Mouse (Mus musculus) splenic B cell, adult 2 months (primary cell): ENCODE data around the gene Lysmd4.

Experiments used
- DNase-seq: peaks from one replicate; pipeline ENCODE4 v3.0.0-alpha.2; 2011; ENCODE audit warnings: low read depth, low spot score
- H3K27me3 ChIP-seq: 2 replicates; pipeline ENCODE4 v1.6.1; 2012; ENCODE audit warnings: mild to moderate bottlenecking, low read length, moderate library complexity, mixed read lengths; ENCODE audit not compliant: control insufficient read depth, poor library complexity, insufficient read depth, severe bottlenecking
- H3K36me3 ChIP-seq: 2 replicates; pipeline ENCODE4 v1.6.1; 2012; ENCODE audit warnings: mild to moderate bottlenecking, low read length, moderate library complexity, mixed read lengths; ENCODE audit not compliant: control insufficient read depth, poor library complexity, insufficient read depth, severe bottlenecking

Gene Lysmd4

DNA sequence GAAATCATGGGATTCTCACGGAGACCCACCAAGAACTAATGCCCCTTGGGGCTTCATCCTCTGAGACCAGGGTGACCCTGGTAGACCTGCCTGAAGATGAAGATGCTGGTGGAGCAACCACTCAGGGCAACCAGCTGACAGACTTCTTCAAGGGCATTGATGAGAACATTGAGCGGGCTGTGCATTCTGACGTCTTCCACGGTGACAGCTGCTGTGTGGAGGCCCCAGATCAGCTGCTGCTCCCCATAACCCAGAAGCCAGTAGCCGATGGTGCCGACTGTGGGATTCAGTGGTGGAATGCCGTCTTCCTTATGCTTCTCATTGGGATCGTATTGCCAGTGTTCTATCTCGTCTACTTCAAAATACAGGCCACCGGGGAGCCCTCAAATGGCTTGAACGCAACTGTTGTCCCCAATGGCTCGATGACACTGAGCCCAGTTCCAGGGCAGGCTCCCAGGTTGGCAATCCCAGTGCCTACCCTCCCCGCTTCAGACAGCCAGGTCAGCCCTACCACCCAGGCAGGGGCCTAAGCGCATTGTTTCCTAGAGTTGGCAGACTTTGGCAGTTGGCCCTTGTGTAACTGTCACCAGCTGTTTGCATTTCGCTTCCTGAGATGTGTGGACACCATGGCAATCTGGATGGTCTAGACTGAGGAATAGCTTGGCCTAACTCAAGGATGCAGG lies 3.7 kb downstream of the Lysmd4 start:
- Histone ChIP-seq H3K27me3 (no peaks in the 10 kb centered on the region), H3K36me3 (peaks cover 5% of the 10 kb centered on the region; the same call in 1 of the 2 replicates)
- DNase-seq = no peak

DNA sequence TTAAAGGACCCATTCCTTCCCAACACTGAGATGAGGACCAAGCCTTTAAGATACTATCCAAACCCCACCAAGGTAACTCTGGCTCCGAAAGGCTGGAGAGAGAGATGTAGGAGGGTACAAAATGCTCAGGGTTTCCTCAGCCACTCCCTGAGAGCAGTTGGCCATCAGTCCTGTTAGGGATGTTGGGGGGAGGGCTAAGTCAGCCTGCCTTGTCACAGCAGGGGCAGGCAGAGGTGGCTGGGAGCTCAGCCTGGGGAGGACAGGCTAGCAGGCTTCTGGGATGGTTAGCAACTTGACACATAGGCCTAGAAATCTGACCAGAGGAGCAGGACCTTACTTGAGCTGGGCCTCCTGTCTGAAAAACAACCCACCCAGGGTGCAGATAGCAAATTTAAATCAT lies 5.2 kb downstream of the Lysmd4 start:
- no peak for DNase-seq
- Histone ChIP-seq H3K36me3 (peaks cover 6% of the 10 kb centered on the region), H3K27me3 (no peaks in the 10 kb centered on the region)

DNA sequence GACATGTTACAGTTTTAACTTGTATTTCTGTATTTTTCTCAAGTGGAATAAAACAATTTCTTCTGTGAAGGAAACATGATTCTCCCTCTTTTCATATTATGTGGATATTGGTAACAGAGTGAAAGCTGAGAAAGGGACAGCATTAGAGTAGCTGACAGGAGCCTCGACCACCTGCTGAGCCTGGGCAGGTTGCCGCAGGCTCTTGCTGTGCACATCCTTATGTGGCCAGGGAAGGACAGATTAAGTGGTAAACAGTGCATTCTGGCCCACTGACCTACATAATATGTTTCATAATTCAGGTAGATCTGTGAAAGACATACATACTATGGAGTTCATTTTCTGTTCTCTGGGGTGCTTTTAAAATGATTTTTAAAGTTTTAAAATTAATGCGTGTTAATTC lies 6.0 kb downstream of the Lysmd4 start:
- Histone ChIP-seq H3K27me3 (no peaks in the 10 kb centered on the region), H3K36me3 (peaks cover 7% of the 10 kb centered on the region)
- no peak for DNase-seq

DNA sequence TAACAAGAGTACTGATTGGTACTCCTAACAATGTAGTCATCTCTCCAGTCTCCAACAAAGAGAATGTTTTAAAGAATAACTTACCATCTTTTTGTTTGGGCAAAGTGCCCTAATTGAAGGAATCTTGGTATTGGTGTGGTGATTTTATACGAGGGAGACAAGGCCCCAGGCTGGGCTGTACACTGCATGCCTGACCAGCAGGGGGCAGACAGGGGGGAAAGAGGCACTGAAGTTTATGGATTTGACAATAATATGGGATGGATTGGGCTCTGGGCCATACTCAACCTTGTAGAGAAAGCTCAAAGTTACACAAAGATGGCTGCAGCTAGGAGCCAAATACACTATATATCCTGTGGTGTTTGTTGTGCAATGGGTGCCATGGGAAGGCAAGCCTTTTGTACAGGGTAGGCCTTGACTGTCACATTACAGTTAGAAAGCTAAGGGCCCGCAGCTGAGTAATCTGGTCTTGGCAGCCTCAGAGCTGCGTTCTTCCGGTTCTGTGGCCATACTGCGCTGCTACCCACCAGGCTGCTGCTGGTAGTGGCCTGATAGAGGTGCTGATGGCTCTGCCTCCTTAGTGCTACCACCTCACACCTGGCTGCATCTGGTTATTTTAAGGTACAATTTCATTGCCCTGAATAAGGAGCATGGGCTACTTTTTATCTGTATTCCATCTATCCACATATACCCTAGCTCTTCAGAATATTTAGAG lies 6.7 kb downstream of the Lysmd4 start:
- DNase-seq = peak; percentile 52

DNA sequence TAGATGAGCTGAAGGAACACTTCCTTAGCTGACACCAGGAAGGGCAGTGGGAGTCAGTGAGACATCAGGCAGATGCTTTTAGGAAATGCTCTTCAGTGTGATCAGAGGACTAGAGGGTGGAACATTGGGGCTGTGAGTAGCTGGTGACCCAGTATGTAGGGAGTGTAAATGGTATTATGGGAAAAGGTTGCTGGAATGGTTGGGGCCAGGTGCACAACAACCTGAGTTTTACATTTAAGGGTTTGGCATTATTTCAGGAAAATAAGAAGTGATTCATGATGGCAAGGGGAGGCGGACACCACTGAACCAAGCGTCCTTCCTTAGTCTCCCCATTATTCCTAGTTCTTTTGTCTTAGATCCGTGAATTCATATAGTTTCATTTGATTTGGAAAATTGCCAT lies 7.4 kb downstream of the Lysmd4 start:
- DNase-seq = no peak
- H3K27me3 ChIP-seq = no peaks in the 10 kb centered on the region
- H3K36me3 ChIP-seq = peaks cover 10% of the 10 kb centered on the region; the same call in 1 of the 2 replicates

More for the DNA sequence above, 6.7 kb downstream of the Lysmd4 start:
- Histone ChIP-seq H3K36me3 (peaks cover 7% of the 10 kb centered on the region), H3K27me3 (no peaks in the 10 kb centered on the region)

DNA sequence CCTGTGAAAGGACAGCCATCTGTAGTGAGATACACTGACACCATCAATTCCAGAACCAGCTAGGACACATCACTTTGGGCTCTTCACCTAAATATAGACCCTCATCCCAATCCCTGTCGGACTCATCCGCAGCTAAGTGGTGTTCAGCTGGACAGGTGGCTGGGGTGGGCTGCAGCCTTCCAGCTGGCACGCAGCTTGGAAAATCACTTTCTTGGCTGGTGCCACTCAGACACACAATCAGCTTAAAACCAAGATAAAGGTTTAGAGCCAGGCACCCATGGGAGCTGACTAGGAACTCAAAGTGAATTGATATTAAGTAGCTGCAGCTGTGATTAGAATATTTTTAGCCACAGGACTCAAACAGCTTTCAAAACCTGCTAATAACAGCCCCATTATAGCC lies 7.9 kb downstream of the Lysmd4 start:
- no peaks in the 10 kb centered on the region for H3K27me3 ChIP-seq
- DNase-seq = no peak

DNA sequence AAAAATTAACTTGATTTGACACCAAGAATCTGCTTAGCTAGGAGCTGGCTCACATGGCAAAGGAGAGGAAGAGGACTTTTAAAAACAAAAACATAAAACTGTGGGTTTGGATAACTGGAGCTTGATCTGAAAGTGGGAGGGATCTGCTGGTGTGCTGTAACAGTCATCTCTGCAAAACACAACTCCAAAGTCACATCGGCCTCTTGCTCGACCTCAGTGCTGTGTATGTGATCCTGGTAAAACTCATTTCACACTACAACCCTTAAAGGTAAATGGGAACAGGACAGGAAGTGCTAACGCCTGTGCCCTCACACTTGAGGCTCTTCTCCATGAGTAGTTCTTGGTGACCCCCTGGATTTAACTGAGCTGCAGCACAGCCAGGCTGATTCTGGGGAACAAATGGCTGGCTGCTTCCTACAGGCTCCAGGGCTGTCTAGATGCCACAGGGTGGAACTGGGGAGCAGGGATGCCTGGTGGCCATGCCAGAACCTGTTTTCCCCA lies 8.3 kb downstream of the Lysmd4 start:
- no peak for DNase-seq
- Histone ChIP-seq H3K27me3 (no peaks in the 10 kb centered on the region), H3K36me3 (peaks cover 15% of the 10 kb centered on the region; the same call in 1 of the 2 replicates)

More for the DNA sequence above, 7.9 kb downstream of the Lysmd4 start:
- peaks cover 15% of the 10 kb centered on the region; the same call in 1 of the 2 replicates for H3K36me3 ChIP-seq

DNA sequence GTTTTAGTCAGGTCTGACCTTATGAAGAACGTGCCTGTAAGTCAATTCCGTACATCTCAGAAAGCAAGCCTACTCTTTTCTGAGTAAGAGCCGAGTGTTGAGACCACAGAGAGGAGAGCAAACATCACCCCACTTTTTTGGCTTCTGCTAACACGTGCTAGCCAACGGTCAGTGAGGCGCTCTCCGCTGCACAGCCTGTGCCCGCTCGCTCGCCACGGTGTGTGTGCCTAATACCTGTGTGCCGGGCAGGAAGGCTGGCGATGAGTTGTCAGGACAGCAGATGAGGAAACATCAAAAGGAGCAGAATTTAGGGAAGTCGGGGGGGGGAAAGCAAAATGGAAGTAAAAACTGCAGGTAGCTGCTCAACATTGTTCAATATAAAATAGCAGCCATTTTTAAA lies 10.2 kb downstream of the Lysmd4 start:
- H3K36me3 ChIP-seq = peaks cover 12% of the 10 kb centered on the region; the same call in 1 of the 2 replicates
- DNase-seq = no peak

DNA sequence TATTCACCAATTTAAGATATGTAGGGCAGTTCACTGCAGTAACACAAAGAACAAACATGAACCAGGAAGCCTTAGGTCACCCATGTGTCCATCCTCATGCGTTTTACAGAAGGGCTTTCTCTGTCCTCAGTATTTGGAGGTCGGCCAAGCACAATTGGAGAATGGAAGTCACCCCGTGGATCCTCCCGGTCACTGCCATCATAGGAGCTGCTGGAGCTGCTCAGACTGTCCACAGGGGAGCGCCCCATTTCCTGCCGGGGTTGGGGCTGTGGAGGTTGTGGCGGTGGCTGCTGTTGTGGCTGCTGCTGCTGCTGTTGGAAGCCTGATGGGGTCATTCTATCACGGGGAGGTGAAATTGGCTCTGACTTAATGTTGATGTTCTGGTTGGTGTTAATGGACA lies 12.5 kb downstream of the Lysmd4 start:
- Histone ChIP-seq H3K27me3 (no peaks in the 10 kb centered on the region), H3K36me3 (peaks cover 13% of the 10 kb centered on the region; the same call in 1 of the 2 replicates)
- DNase-seq = no peak

More for the DNA sequence above, 10.2 kb downstream of the Lysmd4 start:
- no peaks in the 10 kb centered on the region for H3K27me3 ChIP-seq

DNA sequence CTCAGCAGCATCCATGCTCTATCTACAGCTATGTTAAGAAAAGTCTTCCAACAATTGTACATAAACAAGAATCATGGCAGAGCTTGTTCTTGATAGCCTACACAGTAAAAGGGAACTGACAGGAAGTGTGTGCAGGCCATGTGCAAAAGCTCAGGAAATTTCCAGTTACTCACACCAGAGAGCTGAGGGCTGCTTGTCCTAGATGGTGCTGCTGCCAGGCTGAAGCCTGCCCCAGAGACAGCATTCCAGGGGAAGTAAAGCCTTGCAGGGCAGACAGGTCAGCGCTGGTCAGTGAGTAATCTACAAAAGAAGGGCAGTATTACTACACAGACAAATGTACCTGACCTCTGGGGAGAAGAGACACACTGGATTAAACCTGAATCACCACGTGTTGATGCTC lies 14.0 kb downstream of the Lysmd4 start:
- Histone ChIP-seq H3K36me3 (peaks cover 16% of the 10 kb centered on the region; the same call in 1 of the 2 replicates), H3K27me3 (no peaks in the 10 kb centered on the region)
- no peak for DNase-seq

DNA sequence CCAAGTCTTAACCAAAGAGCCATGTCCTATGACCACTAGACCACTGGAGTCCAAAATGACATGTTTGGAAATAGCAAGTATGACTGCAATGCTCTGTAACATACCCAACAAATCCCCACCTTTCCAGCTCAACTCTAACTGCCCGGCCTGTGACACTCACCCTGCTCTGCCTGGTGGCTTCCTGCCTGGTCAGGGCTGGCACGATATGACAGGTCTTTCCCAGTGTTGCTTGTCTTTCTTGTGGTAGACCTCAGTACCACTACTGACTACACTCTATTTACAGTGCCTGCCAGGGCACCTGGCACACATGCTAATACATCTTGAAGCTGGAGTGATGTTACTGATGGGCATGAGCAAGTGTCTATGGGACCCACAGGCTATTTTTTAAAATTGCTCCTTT lies 15.4 kb downstream of the Lysmd4 start:
- DNase-seq = no peak
- no peaks in the 10 kb centered on the region for H3K27me3 ChIP-seq
- peaks cover 13% of the 10 kb centered on the region; the same call in 1 of the 2 replicates for H3K36me3 ChIP-seq

DNA sequence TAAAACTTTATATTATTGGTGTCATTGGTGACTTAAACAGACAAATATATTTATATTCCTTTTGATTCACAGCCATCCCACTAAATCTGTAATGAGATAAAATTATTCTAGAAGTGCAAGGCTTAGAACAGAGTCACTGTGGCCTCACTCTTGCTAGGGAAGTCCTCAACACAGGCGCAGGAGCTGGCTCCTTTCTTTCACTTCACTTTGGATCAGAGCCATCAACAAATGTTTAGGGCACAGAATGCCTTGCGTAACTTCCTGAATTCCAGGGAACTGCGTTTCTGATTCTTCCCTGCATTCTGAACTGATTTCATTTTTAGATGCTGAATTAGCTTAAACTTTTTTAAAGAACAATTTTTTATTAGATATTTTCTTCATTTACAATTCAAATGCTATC lies 19.6 kb downstream of the Lysmd4 start:
- no peak for DNase-seq

DNA sequence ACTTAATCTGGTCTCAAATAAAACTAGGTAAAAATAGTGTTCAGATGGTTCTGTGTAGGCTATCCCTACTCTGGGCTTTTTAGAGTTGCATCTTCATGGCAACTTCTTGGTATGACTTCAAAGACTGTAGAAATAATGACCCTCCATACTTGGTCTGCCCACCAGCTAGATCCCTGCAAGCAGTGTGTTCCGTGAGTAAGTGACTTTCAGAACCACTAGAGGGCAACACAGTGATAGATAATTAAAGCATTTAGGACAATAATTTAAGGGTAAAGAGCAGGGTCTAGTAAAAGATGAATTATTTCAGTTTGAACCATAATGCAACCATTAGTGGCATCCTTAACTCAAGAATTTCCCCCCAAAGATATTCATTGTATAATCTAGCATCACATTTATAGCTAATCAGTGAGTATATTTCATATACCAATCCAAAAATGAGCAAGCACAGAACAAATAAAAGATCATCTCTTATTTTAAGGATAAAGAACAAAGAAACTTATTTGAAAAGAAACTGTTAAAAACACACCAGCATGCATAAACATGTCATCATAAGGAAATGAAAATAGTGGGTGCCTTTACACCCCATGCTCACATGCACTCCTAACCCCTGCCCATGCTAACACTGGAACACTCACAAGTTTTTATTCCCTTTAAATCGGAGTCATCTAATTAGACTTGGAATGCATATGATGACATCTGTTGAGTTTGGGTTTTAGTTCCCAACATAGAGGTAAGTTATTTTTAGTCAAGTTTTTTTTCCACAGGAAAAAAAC lies 21.0 kb downstream of the Lysmd4 start:
- Histone ChIP-seq H3K27me3 (no peaks in the 10 kb centered on the region), H3K36me3 (peaks cover 4% of the 10 kb centered on the region; the same call in 1 of the 2 replicates)
- DNase-seq = peak; percentile 64

More for the DNA sequence above, 19.6 kb downstream of the Lysmd4 start:
- H3K36me3 ChIP-seq = peaks cover 4% of the 10 kb centered on the region; the same call in 1 of the 2 replicates
- no peaks in the 10 kb centered on the region for H3K27me3 ChIP-seq

DNA sequence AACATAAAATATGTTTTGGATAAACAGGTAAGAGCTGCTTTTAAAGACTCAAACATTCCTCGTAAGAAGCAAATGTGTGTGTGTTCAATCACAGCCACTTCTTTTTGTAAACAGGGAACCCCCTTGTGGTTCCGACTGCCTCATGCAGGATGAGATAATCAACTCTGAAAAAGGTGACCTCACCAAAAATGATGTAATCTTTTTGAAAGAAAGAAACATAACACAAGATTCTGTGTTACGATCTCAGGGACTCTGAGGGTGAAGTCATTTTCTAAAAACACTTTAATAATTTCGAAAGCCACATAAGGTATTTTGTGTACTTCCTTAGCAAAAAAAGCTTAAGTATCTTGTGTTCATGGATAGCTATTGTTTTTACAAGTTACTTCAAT lies 21.5 kb downstream of the Lysmd4 start:
- DNase-seq = peak; percentile 15
- H3K27me3 ChIP-seq = no peaks in the 10 kb centered on the region
- H3K36me3 ChIP-seq = peaks cover 4% of the 10 kb centered on the region; the same call in 1 of the 2 replicates
